Mouse (Mus musculus) right cerebral cortex, adult 18-20 months (tissue): ENCODE data around the gene Tgfbr3.
"Not testable (repeated sequence)": the region's sequence is repeated elsewhere in the genome, so short reads cannot be mapped to it uniquely, and the experiment has no call there.

Experiments used
- DNase-seq: peaks from one replicate; pipeline ENCODE4 v3.0.0; 2022; ENCODE audit warnings: mixed read lengths

Gene Tgfbr3

DNA sequence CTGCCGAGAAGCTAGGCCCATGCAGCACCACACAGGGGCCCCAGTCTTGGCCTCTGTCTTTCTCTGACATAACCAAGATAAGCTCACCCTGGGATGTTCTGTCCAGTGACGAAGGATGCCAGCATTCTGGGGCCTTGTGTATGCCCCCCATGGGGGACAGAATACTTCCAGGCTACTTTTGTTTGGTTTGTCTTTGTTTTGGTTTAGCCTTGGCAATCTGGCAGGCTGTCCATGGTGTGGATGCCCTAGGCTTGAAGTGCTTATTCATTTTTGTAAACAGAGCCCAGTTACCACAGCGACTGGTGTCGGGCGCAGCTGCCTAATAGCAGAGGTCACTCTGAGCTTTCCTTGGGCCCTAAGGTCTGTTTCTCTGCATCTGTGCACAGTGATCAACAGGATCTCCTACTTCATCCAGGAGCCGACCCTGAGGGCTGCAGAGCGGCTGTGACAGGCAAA is 51.4 kb downstream of the Tgfbr3 start:
- no peak for DNase-seq

DNA sequence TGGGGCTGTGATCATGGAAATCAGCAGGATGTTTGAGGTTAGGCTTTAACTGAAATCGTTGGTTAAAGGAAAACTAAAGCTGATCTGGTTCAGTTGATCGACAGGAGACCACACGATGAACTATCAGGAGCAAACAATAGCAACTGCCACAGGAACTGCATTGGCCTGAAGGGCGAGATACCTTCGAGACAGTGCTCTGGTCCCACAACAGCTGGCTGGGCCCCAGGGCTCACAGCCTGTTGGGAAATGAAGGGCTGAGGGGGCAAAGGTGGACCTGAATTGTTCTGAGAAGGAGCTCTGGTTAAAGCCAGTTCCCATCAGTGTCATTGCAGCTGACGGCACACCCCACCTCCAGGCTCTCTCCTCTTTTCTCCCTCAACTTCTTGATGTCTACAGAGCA is 52.5 kb downstream of the Tgfbr3 start:
- no peak for DNase-seq

DNA sequence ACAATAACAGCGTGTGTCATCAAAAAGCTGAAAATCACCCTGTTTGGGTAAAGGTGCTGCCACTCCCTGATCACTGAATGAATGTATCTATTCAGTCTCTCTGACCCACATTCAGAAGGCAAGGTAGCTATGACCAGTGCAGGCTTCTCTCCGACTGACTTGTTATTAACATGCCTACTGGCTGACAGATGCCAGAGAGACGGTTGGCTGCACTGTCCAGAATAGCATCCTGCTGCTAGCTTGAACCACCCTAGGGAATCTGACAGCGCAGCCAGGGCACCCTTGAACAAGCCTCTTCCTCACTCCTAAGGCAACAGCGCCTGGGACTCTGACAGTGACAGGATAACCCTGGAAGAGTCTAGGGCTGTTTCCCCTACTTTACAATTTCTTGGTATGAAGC is 53.4 kb downstream of the Tgfbr3 start:
- DNase-seq = no peak

DNA sequence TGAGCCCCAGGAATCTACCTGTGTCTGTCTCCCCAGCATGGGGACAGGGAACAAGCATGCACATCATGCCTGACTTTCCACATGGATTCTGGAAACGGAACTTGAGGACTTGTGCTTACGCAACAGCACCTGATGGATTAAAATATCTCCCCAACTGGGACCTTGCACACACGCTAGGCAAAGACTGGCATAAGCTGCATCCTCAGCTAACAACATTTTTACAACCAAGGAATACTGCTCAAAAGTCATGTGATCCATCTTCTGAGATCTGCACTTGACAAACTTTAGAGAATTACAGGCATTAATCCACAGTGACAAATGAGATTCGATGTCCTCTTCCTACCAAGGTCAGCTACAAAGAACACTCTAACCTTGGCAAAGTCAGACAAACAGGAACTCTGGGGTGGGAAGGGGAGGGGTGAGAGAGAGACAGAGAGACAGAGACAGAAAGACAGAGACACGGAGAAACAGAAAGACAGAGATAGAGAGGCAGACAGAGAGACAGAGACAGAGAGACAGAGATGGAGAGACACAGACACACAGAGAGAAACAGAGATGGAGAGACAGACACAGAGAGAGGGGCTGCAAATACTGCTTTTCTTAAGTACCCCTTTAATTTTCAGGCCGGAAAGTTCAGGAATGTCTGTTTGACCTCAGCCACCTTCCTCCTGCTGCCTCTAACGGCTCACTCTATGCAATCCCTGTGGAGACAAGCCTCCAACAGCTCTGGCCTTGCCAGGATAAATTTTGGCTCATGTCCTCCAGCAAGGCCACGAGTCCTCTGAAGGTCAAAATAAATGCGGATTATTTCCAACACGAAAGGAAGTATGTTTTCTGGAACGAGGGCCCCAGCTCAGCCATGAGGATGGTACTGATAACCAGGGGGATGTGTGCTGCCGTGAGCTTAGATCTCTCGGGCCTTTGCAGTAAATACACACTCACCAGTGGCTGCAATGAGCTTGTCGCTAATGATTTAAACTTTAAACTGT is 55.8 kb downstream of the Tgfbr3 start:
- DNase-seq = no peak

DNA sequence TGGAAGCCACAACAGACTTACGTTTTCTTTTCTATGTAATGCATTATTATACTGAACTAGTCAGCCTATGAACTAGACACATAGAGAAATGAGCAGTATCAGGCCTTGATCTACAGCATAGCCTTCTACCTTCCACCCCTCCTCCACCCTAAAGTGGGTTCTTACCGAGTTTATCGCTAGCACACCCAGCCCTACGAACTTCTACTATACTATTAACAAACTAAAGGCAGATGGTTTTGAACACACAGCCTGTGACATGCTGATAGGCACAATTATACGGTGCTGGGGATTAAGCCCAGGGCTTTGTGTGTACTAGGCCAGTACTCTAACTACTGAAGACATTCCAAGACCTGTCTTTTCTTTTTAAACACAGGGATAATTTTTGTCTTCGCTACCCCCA is 59.2 kb downstream of the Tgfbr3 start:
- no peak for DNase-seq

DNA sequence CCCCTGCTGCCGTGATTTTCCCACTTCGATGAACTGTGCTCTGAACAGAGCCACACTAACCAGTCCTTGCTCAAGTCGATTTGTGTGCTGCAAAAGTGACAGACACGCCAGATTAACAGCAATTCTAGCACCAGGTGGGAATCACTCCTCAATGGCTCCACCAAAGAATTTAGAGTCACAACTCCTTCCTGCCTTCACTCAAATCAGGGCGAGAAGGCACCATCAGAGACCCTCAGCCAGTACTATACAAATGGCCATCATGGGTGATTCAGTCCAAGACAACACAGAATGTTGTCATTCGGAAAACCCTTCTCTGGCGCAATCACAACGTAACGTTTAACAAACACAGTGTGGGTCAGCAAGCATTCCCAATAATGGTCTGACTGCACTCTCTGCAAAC is 60.4 kb downstream of the Tgfbr3 start:
- DNase-seq = no peak

DNA sequence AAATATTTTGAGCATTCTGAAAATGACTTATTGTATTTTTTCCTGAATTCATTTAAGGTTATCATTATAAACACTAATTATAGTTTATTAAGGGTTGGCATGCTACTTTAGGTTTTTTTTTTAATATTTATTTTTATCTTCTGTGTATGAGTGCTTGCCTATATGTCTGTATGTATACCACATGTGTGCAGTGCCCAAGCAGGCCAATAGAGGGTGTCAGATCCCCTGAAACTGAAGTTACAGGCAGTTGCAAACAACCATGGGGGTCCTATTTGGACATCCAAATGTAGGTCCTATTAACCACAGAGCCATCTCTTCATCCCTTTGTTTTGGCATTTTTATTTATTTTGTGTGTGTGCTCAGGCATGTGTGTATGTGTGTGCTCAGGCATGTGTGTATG is 61.8 kb downstream of the Tgfbr3 start:
- DNase-seq = no peak

DNA sequence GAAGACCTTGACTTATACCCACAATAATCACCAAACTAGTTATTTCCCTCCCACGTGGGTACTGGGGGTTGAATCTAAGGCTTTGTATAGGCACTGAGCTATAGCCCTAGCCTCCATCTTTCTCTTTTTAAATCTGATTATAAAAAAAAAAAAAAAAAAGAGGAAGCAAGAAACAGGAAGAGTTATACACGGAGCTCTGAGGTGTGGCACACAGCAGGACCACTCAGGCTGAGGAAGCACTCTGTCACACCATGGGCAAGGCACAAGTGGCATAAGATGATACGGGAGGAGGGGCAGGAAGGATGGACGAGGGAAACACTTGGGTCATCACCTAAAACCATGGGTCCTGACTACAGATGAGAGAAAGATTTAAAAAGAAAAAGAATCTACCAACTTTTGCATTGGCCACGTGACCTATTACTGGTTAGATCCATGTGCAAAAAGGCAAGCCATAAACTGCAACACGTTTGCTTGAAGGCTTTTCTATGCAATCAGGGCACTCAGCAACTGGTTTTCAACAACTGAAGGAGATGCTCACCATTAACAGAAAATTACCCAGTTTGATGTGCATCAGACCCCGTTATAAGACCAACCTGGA is 64.5 kb downstream of the Tgfbr3 start:
- no peak for DNase-seq

DNA sequence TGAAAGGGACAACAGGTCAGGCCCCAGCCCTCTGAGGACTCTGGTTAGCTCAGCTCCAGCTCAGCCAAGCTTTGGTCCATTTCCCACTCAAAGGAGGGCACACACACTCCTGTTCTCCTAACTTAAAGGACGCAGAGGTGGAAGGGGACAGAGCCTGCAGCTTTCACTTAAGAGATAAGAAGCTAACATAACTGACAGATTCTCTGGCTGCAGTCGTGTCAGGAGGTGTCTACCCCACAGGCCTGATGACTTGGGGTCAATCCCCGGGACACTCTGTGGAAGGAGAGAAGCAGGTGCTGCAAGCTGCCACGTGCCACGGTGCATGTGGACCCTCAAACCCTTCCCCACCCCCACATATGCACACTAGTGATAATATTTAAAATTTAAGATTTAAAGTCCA is 65.3 kb downstream of the Tgfbr3 start:
- no peak for DNase-seq

DNA sequence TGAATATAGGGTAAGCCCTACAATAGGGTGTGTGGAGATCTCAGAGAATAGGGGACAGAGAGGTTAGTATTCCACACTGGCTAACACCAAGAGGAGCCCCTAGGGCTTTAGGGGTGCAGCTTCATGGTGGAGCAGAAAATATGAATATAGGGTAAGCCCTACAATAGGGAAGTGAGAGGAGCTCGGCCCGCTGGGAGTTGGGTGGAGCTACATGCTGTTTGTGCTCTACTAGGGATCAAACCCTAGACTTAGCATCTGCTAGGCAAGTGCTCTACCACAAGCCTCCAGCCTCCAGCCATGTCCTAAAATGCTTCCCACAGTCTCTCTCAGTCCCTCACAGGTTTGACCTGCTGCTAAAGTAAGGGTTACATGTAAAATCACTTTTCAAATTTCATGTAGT is 65.9 kb downstream of the Tgfbr3 start:
- DNase-seq = not testable (repeated sequence)

DNA sequence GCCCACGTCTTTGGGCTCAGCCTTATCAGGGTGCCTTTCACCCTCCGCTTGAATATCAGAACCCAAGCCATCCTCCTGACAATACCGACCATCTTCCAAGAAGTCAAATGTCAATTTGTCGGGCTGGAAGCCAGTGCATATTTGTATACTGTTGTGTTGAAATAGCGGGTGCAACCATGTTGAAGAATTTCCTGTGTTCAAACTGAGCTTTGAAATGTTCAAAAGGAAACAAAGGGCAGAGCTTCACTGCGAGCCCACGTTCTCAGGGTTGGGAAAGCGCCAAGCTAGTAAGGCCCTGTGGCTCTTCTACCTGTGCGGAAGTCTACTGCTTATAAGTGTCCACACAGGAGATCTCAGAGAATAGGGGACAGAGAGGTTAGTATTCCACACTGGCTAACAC is 66.4 kb downstream of the Tgfbr3 start:
- no peak for DNase-seq

DNA sequence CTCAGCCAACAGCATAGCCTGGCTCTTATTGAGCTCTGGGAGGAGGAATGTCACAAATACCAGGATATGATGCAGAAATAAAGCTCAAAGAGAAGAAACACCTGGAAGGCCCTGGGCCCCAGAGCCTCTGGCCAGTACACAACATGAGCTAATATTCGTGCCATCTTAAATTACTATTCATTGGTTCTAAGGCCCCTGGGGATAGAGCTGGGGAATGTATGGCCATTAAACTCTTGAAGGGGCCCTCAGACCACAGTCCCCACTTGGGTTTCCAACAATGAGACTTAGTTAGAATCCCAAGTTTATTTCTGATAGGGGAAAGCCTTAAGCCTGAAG is 66.8 kb downstream of the Tgfbr3 start:
- DNase-seq = no peak

DNA sequence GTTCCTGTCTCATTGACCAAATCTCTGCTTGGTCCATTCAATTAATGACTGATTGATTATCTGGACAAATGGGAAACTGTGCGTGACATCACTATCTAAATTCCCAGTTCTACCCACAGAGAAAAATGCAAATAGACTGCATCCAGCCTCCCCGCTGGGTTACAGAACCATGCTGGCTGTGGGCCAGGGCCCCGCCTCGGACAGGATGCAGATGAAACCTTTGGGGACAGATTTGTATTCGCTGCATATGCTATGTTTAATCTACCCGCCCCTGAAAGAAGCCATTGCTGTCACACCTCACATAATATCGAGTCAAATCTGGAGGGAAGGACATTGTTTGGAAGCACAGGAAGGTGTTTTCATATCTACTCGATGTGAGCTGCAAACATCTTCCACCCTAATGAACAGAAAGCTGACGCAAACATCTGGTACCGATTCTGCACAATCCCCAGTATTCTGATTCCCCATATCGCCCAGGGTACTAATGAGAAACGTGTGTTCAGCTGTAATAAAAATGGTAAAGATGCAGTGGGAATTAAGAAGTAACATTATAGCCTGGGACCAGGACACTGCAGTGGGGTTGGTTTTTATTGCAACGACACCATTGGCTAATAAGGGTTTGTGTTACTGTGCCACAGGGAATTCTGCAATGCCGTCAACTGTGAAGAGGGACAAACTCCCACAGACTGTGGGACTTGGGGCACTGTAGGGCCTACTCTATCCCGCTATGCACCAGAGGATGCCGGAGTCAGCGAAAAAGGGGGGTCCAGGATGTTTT is 67.3 kb downstream of the Tgfbr3 start:
- no peak for DNase-seq

DNA sequence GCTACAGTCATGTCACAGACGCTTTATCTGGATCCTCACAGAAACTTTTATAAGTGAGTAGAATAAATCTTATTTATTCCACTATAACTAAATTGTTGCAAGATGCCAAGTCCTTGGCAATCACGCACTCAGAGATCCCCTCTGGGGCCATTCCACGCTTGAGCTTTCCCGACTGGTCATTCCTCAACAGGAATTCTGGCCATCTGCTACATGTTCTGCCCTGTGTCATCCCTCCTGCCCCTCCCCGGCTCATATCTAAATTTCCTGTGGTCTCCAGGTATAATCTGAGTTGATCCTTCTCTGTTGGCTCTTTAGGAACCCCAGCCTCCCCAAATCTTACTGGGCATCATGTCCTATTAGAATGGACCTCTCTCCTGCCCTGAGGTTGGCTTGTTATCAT is 68.5 kb downstream of the Tgfbr3 start:
- no peak for DNase-seq

DNA sequence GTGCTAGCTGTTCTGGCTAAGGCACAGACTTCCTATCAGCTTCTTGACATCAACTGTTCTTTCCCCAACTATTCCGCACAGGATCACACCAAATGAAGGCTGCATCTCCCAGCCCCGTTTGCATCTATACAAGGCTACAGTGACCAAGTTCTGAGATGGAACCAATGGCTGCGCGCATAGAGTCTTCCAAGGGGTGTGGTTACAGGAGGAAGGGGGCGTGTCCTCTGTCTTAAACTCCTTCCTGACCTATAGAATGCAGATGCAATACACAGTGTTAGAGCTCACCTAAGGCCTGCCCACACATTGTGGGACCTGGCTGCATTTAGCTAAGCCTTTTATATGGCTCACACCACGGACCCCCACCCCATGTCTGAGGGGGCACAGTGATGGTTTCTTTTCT is 69.5 kb downstream of the Tgfbr3 start:
- DNase-seq = no peak

DNA sequence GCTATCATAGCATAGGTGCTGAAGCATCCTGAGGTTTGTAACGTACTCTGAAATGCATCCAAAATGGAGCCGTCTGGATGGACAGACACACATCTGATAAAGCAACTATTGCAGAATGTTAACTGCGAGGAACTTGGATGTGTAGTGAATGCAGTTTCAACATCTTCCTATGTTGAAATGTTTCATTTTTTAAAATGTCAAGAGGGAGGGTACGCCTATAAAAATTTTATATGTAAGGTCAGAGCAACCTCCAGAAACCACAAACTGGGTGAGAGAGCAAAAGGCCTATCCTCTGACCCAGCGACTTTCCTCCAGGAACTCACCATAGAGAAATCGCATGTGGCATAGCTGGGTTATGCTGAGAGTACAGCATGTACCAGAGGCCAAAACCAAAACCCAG is 70.1 kb downstream of the Tgfbr3 start:
- no peak for DNase-seq

DNA sequence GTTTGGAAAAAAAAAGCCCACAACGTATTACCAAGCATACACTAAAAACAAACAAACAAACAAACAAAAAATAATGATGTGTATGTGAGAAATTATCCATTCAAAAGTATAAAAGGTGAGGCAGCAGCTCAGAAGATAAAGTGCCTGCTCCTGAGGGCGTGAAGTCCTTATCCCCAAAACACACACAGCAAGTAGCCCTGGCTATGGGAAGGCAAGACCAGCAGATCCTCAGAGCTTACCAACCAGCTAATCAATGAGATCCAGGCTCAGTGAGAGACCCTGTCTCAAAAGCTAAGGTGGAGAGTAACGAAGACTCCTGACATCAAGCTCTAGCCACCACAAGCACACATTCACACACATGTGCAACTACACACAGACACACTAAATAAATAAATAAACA is 70.8 kb downstream of the Tgfbr3 start:
- DNase-seq = no peak

DNA sequence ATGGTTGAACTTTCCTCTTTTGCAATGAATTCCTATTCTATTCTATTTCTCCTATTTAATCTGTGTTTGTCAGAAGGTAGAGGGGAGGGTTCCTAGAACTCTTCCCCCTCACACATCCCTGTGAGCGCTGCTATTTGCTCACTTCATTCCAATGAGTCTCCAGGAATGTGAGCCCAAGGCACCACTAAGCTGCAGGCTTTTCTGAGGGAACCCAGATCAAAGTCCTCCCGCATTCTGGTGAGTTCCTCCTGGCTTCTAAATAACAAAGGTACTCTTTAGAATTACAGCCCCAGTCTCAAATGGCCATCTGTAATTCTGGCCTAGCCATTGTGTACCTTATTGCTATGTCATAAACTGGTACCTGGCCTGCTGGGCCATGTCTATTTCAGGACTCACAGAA is 72.3 kb downstream of the Tgfbr3 start:
- no peak for DNase-seq

DNA sequence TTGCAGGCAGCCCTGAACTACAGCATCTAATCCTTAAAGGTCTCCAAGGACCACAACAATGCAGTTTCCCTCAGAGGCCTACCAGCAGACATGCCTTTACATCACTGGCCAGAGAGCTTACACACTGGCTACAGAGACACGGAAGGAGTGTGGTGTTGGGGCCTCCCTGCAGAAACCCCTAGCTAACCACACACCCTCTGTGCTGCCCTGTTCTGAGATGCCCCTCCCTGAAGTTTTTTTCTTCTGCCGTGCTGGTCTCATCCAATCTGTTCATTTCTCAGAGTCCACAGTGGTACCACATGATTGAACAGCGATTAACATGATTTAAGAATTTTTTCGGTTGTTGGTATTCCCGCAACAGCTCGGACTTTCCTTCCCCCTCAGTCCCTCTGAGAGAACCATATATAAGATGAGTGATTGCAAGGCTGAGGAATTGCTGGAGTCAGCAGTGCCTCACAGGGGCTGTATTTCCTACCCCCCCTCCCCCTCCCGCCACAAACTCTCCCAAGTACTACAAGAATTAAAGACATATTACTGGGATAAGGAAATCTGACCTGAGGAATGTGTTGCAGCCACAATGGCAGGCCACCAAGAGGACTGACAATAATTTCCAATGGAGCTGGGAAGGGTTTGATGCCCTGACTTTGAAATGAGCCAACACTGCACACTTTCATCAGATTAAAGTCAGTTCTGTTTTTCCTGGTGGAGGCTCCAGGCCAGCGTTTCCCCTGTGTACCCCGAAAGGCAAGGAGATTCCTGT is 75.9 kb downstream of the Tgfbr3 start:
- DNase-seq = no peak

DNA sequence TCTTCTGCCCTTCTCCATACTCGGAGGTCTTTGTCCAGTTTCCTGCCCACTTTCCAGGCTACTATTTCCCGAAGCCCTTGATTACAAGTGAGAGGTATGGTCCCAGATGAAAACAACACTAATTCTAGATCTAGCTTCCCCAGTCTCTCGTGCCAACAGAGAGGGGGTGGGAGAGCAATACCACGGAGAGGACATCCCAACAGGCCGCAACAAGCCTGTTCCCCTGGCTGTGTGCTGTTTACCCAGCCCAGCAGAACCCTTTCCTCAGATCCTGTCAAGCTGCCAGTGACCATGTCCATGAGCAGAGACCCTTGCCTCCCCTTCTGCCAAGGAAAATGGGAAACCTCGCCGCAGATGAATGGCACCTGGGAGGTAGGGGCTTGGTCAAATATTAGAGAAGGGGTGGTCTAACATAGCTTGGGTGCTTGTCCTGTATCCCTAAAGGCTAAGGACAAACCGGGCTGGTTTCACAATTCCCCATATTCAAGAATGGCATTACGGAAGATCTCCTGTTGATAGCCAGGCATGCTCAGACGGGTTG is 77.5 kb downstream of the Tgfbr3 start:
- no peak for DNase-seq

DNA sequence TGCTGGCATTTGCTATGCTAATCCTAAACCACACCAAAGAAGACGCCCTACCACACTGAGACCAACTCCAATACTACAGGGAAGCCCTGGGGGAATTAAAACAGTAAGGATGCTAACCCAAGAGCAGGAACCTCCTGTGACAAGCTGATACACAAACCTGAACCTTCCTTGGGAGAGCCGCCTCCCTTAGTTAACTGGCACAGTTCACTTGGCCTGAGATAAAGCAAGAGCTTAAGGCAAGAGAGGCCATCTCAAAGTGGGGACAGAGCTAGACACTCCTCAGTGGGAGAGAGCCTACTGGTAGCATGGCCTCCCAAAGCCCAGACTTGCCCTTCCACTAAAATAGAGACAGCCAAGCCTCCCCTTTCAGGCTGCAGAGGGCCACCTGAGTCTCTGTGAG is 79.4 kb downstream of the Tgfbr3 start:
- DNase-seq = no peak

DNA sequence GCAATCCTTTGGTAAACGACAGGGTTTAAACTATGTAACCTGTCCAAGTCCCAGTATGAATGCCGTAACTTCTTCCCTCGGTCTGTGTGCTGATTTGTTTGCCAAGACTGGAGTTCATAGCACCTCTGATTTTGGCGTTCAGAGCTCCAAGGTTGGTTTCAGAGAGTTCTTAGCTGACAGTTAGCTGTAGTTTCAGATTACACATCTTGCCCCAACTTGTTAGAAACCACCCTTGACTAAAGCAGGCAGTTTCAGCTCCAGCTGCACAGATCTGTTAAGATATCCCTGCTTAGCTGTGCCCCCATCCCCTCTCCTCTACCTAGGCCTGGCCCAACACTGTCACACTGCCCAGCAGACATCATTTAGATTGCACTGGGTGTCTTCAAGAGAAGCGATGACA is 81.5 kb downstream of the Tgfbr3 start:
- DNase-seq = no peak

DNA sequence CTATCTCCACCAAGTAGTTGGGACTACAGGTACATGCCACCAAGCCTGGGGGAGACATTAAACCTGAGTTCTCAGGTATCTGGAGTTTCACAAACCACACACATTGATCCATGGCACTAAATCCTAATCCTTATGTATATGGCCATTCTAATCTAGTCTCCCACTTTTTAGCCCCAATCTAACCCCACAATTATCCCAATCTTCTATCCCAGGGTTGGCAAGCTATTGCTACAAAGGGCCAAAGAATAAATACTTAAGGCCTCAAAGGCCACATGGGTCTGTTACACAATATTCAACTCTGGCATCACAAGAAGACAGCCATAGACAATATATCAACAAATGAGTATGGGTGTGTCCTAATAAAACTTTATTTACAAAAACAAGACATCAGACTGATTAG is 85.1 kb downstream of the Tgfbr3 start:
- no peak for DNase-seq
